Mouse (Mus musculus) C2C12 (cell line): ENCODE measurements around the gene Tesc.

ENCODE experiments used
- CTCF ChIP-seq: IDR thresholded peaks from one replicate; pipeline ENCODE4 v1.5.1; 2011; ENCODE audit not compliant: control insufficient read depth, insufficient read depth, insufficient read length
- MAX ChIP-seq: IDR thresholded peaks from one replicate; pipeline ENCODE4 v1.6.1; 2011; ENCODE audit warnings: mild to moderate bottlenecking, control low read depth
- MYOD1 ChIP-seq: IDR thresholded peaks from one replicate; pipeline ENCODE4 v1.6.1; 2011; ENCODE audit warnings: low read depth; ENCODE audit not compliant: control insufficient read depth, insufficient read length
- MYOG ChIP-seq: IDR thresholded peaks from one replicate; pipeline ENCODE4 v1.6.1; 2011; ENCODE audit not compliant: control insufficient read depth, insufficient read length; ENCODE audit errors: extremely low read depth
- USF1 ChIP-seq: IDR thresholded peaks from one replicate; pipeline ENCODE4 v1.6.1; 2011; ENCODE audit warnings: low read depth, mild to moderate bottlenecking, control low read depth, moderate library complexity

DNA sequence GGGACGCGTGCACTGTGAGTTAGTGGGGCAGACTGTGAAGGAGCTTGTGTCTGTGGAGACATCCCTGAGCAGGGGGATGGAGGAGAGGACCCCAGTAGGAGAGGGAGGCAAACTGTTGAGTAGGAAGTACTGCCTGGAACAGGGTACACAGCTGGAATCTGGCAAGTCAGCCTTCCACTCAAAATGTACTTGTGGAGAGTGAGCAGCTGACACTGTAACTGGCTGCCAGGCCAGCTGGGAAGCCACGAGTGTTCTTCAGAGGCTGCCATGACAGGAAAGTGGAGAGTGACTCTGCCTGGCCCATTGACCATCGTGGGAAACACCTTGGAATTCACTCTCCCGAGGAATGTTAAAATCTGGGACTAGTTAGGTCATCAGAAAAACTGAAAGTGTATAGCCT lies 45.6 kb upstream of the Tesc start:
- TF ChIP-seq CTCF (no peak), MYOD1 (no peak), USF1 (no peak), MAX (no peak), MYOG (no peak)
